Mouse (Mus musculus): ENCODE data around the gene Ubap2. TPM values are rescaled to one million over a fixed set of nuclear protein-coding genes. Genes with fewer than 3 reads are reported as not detected.

The Ubap2 gene
- polyA plus RNA-seq, 1 experiment = 67.6 TPM

DNA sequence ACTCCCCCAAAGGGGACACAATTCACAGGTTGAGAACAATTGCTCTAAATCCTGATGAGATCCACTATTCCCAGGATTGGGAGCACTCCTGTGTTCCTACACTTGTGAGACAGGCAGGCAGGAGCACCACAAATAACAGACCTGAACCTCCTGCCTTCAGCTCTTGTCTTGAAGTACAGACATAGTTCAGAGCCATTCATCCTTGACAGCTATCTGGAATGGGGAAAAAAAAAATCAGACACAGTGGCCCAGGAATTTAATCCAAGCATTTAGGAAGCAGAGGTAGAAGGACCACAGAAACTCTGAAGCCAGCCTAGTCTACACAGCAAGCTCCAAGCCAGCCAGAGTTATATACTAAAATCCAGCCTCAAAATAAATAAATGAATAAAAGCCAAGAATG, 6.8 kb downstream of the Ubap2 start:
- H3K27ac ChIP-seq (ENCODE audit: insufficient read depth, low read length) = no peak overlapping the region
- H3K27me3 ChIP-seq (ENCODE audit: control insufficient read depth, insufficient read depth, low read length) = no peaks in the 10 kb centered on the region
- H3K4me3 ChIP-seq (ENCODE audit: extremely low read depth, insufficient read depth, insufficient read length) = no peak overlapping the region
- no peak for DNase-seq (ENCODE audit: low read depth in 1 of 2, low spot score in 2 of 2)
- H3K4me1 ChIP-seq (ENCODE audit: control insufficient read depth, insufficient read depth, insufficient read length) = peaks cover 5% of the 10 kb centered on the region; the same call in 1 of the 2 replicates
- H3K36me3 ChIP-seq (ENCODE audit: control insufficient read depth, insufficient read depth, low read length) = peaks cover 4% of the 10 kb centered on the region; the same call in 1 of the 2 replicates
- no peak for TF ChIP-seq POLR2A (IDR thresholded peaks at IDR 0.05; ENCODE audit: low read depth, low read length)
- TF ChIP-seq CTCF (IDR thresholded peaks at IDR 0.05; ENCODE audit: extremely low read depth, insufficient read depth, insufficient read length, insufficient replicate concordance) = no peak

- Histone ChIP-seq H3K27ac (ENCODE audit: insufficient read depth, low read length) (no peak overlapping the region), H3K27me3 (ENCODE audit: control insufficient read depth, insufficient read depth, low read length) (no peaks in the 10 kb centered on the region), H3K36me3 (ENCODE audit: control insufficient read depth, insufficient read depth, low read length) (peaks cover 4% of the 10 kb centered on the region; the same call in 1 of the 2 replicates), H3K4me1 (ENCODE audit: control insufficient read depth, insufficient read depth, insufficient read length) (no peaks in the 10 kb centered on the region), H3K4me3 (ENCODE audit: extremely low read depth, insufficient read depth, insufficient read length) (no peak overlapping the region)
- 80% methylated on average over 4 of the region's 4 CpGs for whole genome bisulfite sequencing
- DNase-seq (ENCODE audit: low read depth in 1 of 2, low spot score in 2 of 2) = no peak
- no peak for TF ChIP-seq POLR2A (IDR thresholded peaks at IDR 0.05; ENCODE audit: low read depth, low read length)
- no peak for TF ChIP-seq CTCF (IDR thresholded peaks at IDR 0.05; ENCODE audit: extremely low read depth, insufficient read depth, insufficient read length, insufficient replicate concordance)
Measured at GRCm38 (mm10) chr4:41266350-41266749, 8.6 kb downstream of the Ubap2 start.

- DNase-seq (ENCODE audit: low read depth in 1 of 2, low spot score in 2 of 2) = no peak
- no peak overlapping the region for H3K27ac ChIP-seq (ENCODE audit: insufficient read depth, low read length)
Measured at GRCm38 (mm10) chr4:41260691-41261090, 14.3 kb downstream of the Ubap2 start.

GRCm38 (mm10) chr4:41259019-41259418, 15.9 kb downstream of the Ubap2 start:
- 95% methylated on average over 4 of the region's 4 CpGs for WGBS

More at GRCm38 (mm10) chr4:41260691-41261090, 14.3 kb downstream of the Ubap2 start:
- TF ChIP-seq POLR2A (IDR thresholded peaks at IDR 0.05; ENCODE audit: low read depth, low read length) (no peak), CTCF (IDR thresholded peaks at IDR 0.05; ENCODE audit: extremely low read depth, insufficient read depth, insufficient read length, insufficient replicate concordance) (no peak)
- H3K4me1 ChIP-seq (ENCODE audit: control insufficient read depth, insufficient read depth, insufficient read length) = no peaks in the 10 kb centered on the region
- H3K27me3 ChIP-seq (ENCODE audit: control insufficient read depth, insufficient read depth, low read length) = no peaks in the 10 kb centered on the region
- no peaks in the 10 kb centered on the region for H3K36me3 ChIP-seq (ENCODE audit: control insufficient read depth, insufficient read depth, low read length)
- no peak overlapping the region for H3K4me3 ChIP-seq (ENCODE audit: extremely low read depth, insufficient read depth, insufficient read length)

DNA sequence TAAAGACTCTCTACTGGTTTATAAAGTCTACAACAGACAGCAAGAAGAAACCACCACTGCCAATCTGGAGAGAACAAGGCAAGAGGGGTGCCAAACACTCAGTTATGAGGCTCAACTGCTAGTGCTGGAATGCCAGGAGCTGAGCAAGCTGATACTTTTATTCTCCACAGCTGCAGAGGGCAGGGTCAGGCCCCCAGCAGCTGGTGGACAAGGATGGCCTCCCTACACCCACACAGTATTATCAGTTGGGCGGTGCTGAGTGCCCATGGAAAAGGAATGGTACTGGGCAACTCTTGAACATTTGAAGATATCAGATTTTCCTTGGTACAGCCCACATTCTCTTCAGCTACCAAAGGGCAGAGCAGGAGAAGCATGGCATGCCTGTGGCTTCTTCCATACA, 17.2 kb downstream of the Ubap2 start:
- TF ChIP-seq POLR2A (IDR thresholded peaks at IDR 0.05; ENCODE audit: low read depth, low read length) (no peak), CTCF (IDR thresholded peaks at IDR 0.05; ENCODE audit: extremely low read depth, insufficient read depth, insufficient read length, insufficient replicate concordance) (no peak)
- Histone ChIP-seq H3K4me1 (ENCODE audit: control insufficient read depth, insufficient read depth, insufficient read length) (no peaks in the 10 kb centered on the region), H3K36me3 (ENCODE audit: control insufficient read depth, insufficient read depth, low read length) (no peaks in the 10 kb centered on the region), H3K4me3 (ENCODE audit: extremely low read depth, insufficient read depth, insufficient read length) (no peak overlapping the region), H3K27me3 (ENCODE audit: control insufficient read depth, insufficient read depth, low read length) (no peaks in the 10 kb centered on the region), H3K27ac (ENCODE audit: insufficient read depth, low read length) (no peak overlapping the region)
- DNase-seq (ENCODE audit: low read depth in 1 of 2, low spot score in 2 of 2) = no peak
- 96% methylated on average over 1 of the region's 1 CpGs for WGBS

More at GRCm38 (mm10) chr4:41259019-41259418, 15.9 kb downstream of the Ubap2 start:
- Histone ChIP-seq H3K4me3 (ENCODE audit: extremely low read depth, insufficient read depth, insufficient read length) (no peak overlapping the region), H3K4me1 (ENCODE audit: control insufficient read depth, insufficient read depth, insufficient read length) (no peaks in the 10 kb centered on the region), H3K27me3 (ENCODE audit: control insufficient read depth, insufficient read depth, low read length) (no peaks in the 10 kb centered on the region), H3K27ac (ENCODE audit: insufficient read depth, low read length) (no peak overlapping the region), H3K36me3 (ENCODE audit: control insufficient read depth, insufficient read depth, low read length) (no peaks in the 10 kb centered on the region)
- no peak for TF ChIP-seq POLR2A (IDR thresholded peaks at IDR 0.05; ENCODE audit: low read depth, low read length)
- TF ChIP-seq CTCF (IDR thresholded peaks at IDR 0.05; ENCODE audit: extremely low read depth, insufficient read depth, insufficient read length, insufficient replicate concordance) = no peak
- no peak for DNase-seq (ENCODE audit: low read depth in 1 of 2, low spot score in 2 of 2)

DNA sequence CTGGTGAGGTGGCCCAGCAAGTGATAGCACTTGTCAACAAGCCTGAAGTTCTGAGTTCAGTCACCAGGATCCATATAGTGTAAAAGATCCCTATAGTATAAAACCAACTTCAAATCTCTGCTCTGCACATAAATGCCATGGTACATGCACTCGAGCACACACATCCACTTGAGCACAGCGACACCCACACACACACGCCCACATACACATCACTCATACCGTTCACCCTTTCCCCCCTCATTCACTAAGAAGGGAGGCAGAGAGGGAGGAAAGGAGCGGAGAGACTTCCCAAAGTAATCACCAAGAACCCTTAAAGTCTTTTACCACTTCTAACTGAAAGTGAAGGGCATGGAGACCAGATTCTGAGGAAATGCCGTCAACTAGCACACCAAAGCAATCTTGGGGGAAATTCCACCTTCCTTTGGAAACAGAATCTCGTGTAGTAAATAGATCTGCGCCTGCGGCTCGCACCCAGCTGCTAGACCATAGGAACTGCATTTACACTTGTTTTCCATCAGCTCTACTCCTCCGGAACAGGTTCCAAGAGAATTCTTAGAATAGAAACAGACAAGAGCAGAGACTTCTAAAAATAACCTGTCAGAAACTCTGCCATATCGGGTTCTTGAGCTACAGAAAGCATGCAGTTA, 19.3 kb downstream of the Ubap2 start:
- no peaks in the 10 kb centered on the region for H3K27me3 ChIP-seq (ENCODE audit: control insufficient read depth, insufficient read depth, low read length)
- 82% methylated on average over 12 of the region's 12 CpGs for WGBS
- H3K36me3 ChIP-seq (ENCODE audit: control insufficient read depth, insufficient read depth, low read length) = peaks cover under 1% of the 10 kb centered on the region
- TF ChIP-seq CTCF (IDR thresholded peaks at IDR 0.05; ENCODE audit: extremely low read depth, insufficient read depth, insufficient read length, insufficient replicate concordance) = no peak
- TF ChIP-seq POLR2A (IDR thresholded peaks at IDR 0.05; ENCODE audit: low read depth, low read length) = no peak
- no peak for DNase-seq (ENCODE audit: low read depth in 1 of 2, low spot score in 2 of 2)
- no peak overlapping the region for H3K27ac ChIP-seq (ENCODE audit: insufficient read depth, low read length)
- no peak overlapping the region for H3K4me3 ChIP-seq (ENCODE audit: extremely low read depth, insufficient read depth, insufficient read length)
- H3K4me1 ChIP-seq (ENCODE audit: control insufficient read depth, insufficient read depth, insufficient read length) = no peaks in the 10 kb centered on the region

DNA sequence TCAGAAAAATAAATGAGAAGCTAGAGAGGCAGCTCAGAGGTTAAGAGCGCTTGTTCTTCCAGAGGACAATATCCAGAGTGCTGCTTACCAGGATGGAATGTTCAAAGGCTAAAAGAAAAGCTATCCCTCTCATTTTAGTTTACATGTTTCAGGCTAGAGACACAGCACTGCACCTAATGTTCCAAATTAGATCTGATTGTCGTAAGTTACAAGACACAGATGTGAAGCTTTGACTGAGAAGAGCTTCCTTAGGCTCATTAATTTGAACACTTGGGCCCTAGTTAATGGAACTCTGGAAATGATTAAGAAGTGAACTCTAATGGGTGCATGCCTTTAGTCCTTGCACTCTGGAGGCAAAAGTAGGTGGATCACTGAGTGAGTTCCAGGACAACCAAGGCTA, 21.2 kb downstream of the Ubap2 start:
- DNase-seq (ENCODE audit: low read depth in 1 of 2, low spot score in 2 of 2) = no peak
- no peak overlapping the region for H3K4me3 ChIP-seq (ENCODE audit: extremely low read depth, insufficient read depth, insufficient read length)
- H3K27me3 ChIP-seq (ENCODE audit: control insufficient read depth, insufficient read depth, low read length) = no peaks in the 10 kb centered on the region
- H3K27ac ChIP-seq (ENCODE audit: insufficient read depth, low read length) = no peak overlapping the region
- H3K4me1 ChIP-seq (ENCODE audit: control insufficient read depth, insufficient read depth, insufficient read length) = no peaks in the 10 kb centered on the region
- peaks cover 6% of the 10 kb centered on the region for H3K36me3 ChIP-seq (ENCODE audit: control insufficient read depth, insufficient read depth, low read length)
- WGBS = 96% methylated on average over 2 of the region's 2 CpGs
- no peak for TF ChIP-seq POLR2A (IDR thresholded peaks at IDR 0.05; ENCODE audit: low read depth, low read length)
- TF ChIP-seq CTCF (IDR thresholded peaks at IDR 0.05; ENCODE audit: extremely low read depth, insufficient read depth, insufficient read length, insufficient replicate concordance) = no peak
